Mouse (Mus musculus): ENCODE measurements around the gene Akap7.

DNA sequence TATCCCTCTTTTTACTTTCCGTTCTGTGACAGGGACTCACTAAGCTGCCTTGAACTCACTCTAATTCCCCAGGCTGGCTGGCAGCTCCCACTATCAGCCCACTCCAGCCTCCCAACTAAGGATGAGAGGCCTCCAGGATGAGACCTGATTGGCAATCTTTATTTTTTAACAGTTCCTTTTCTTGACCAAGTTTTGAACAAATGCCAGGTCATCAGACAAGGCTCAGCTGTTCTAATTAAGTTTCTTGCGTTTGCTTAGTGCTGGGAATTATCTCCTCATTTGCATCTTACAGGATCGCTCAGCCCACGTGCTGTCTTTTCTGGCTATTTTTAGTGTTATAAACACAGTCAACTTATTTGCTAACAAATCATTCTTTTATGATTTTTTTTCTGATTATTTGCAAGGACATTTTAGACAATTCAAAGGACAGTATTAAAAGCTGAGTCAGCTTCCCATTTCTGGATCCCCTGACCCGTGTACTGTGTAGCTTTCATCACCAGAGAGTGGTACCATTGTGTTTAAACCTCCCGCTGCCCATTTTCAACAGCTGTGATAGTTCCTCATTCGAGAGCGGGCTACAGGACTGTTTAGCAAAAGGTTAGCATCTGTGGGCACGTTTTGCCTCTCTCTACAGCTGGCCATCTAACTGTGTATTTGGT lies 4.0 kb upstream of the Akap7 start:
- TF ChIP-seq EP300 (IDR thresholded peaks at IDR 0.05; ENCODE audit: low read depth) (no peak), CTCF (IDR thresholded peaks at IDR 0.05; ENCODE audit: low read depth) (no peak)

Data from heart, postnatal 0 days (tissue).